Mouse (Mus musculus): ENCODE measurements around the gene Slc22a12. TPM values are rescaled to one million over a fixed set of nuclear protein-coding genes. Genes with fewer than 3 reads are reported as not detected.

Slc22a12 gene
- polyA plus RNA-seq, 1 experiment from 2014 or later: not detected

DNA sequence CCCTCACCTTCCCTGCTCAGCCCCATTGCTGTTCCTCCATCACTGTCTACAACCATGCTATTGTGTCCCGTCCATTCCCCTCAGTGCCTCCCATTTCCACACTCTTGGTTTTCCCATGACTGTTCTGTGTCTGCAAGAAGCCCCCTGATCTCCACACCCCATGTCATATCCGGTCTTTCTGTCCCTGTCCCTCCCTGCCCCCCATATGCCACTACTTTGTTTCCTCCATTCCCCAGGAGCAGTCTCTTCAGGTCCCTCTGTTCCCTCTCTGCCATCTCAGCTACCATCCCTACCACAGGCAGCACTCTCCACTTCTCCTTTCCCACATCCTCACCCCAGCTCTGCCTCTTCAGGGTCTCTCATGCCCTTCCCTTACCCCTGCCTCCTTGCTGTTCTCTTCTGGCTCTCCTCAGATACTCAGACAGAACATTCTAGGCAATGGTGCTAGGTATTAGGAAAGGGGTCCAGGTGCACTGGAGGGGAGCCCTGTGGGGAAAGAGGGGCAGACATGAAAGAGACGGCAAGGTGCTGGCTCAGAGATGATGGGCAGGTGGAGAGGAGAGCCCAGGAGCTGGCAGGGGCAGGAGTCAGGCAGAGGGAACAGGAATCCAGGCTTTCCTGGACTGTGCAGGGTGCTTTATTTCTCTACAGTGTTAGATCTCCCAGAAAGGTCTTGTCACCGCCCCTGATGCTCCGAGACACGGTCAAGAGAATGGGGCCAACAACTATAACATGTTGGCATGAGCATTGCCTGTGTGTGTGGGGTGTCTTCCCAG is 42.8 kb downstream of the Slc22a12 start:
- no peak overlapping the region for H3K4me3 ChIP-seq
- 41% methylated on average over 6 of the region's 6 CpGs for WGBS
- peaks cover 36% of the 10 kb centered on the region for H3K4me1 ChIP-seq (replicated peaks)
- H3K9me3 ChIP-seq (replicated peaks): no peaks in the 10 kb centered on the region
- peaks cover 99% of the 10 kb centered on the region for H3K27me3 ChIP-seq (replicated peaks)
- no peak overlapping the region for H3K4me2 ChIP-seq
- no peak overlapping the region for H3K27ac ChIP-seq (ENCODE audit: poor library complexity, severe bottlenecking)
- ATAC-seq (ENCODE audit: insufficient number of reproducible peaks, low FRiP score): no peak
- H3K36me3 ChIP-seq: no peaks in the 10 kb centered on the region
- H3K9ac ChIP-seq: no peak overlapping the region

DNA sequence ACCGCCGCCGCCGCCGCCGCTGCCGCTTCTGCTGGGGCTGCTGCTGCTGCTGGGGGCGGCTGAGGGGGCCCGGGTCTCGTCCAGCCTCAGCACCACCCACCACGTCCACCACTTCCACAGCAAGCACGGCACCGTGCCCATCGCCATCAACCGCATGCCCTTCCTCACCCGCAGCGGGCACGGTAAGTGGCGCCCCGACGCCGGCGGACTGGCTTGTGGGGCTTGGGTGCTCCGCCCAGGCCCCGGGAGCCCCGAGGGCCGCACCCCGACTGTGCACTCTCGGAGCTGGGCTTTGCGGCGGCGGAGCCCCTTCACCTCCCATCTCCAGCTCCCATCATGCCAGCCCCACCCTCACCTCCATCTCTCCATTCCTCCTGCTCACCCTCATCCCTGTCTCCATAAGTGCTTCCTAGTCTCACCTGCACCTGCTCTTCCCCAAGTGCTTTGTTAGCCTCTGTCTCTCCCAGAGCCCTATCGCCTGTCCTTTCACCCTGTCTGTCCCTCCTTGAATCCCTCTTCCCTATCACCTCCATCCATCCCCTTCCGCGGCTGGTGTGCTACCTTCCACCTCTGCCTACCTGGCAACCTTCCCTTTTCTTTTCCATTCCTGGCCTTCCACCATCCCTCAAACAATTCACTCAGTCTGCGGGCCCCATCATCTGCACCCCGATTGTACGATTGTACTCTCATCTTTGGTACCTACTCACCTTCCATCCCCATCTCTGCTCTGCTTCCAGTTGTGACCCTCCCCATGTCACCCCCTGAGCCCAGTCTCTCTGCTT is 44.3 kb downstream of the Slc22a12 start:
- H3K9me3 ChIP-seq (replicated peaks): no peaks in the 10 kb centered on the region
- peaks cover 99% of the 10 kb centered on the region for H3K27me3 ChIP-seq (replicated peaks)
- peak overlapping the region; percentile 64 for H3K9ac ChIP-seq
- peak overlapping the region; percentile 51 for H3K4me3 ChIP-seq
- H3K4me2 ChIP-seq: peak overlapping the region; percentile 87
- 6% methylated on average over 28 of the region's 38 CpGs for WGBS
- peaks cover 25% of the 10 kb centered on the region for H3K4me1 ChIP-seq (replicated peaks)
- no peak overlapping the region for H3K27ac ChIP-seq (ENCODE audit: poor library complexity, severe bottlenecking)
- no peak for ATAC-seq (ENCODE audit: insufficient number of reproducible peaks, low FRiP score)
- no peaks in the 10 kb centered on the region for H3K36me3 ChIP-seq

DNA sequence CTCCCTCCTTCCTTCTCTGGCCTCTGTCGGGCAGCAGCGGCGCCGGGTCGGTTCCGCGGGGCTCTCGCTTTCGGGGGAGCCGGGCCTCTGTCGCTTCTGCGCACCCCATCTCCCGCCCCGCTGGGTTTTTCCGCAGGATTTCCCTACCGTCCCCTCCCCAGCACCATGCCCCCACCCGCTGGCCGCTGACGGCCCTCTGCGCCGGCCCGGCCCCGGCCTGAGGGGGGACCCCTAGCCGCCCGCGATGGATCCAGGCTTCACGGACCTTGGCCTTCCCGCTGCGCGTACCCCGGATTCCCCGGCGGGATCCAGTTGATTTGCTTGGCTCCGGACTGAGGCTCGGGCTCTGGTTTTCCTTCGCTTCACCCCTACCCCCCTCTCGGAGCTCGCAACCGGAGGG is 45.0 kb downstream of the Slc22a12 start:
- Histone ChIP-seq H3K9ac (peak overlapping the region; percentile 64), H3K36me3 (no peaks in the 10 kb centered on the region), H3K4me1 (replicated peaks) (peaks cover 25% of the 10 kb centered on the region), H3K4me3 (peak overlapping the region; percentile 51), H3K27ac (ENCODE audit: poor library complexity, severe bottlenecking) (no peak overlapping the region), H3K9me3 (replicated peaks) (no peaks in the 10 kb centered on the region), H3K27me3 (replicated peaks) (peaks cover 99% of the 10 kb centered on the region), H3K4me2 (peak overlapping the region; percentile 87)
- WGBS: under 1% methylated on average over 39 of the region's 39 CpGs
- no peak for ATAC-seq (ENCODE audit: insufficient number of reproducible peaks, low FRiP score)

DNA sequence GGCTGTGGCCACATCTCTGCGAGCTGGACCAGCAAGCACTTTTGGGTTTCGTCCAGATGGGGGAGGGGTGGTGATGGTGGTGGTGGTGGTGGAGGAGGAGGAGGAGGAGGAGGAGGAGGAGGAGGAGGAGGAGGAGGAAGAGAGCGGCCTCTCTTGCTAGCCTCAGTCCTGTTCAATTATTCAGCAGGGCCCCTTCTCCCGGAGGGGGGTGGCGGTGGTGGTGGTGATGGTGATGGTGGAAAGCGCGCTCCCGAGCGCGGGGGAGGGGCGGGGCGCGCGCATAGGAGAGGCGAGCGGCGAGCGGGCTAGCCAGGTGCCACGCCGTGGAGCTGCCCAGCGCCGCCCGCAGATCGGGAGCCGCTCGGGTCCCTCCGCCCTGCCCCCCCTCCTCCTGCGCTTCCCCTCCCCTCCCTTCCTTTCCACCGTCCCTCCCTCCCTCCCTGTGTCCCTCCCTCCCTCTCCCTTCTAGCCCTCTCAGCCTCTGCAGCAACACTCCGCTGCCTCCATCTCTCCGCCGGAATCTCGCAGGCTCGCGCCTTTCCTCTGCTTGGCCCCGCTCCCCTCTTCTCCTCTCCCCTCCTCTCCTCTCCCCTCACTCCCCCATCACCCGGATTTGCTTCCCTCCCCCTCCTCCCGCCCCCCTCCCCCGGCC is 45.6 kb downstream of the Slc22a12 start:
- H3K9me3 ChIP-seq (replicated peaks): no peaks in the 10 kb centered on the region
- H3K9ac ChIP-seq: peak overlapping the region; percentile 64
- under 1% methylated on average over 24 of the region's 39 CpGs for WGBS
- H3K4me1 ChIP-seq (replicated peaks): peaks cover 22% of the 10 kb centered on the region
- peaks cover 100% of the 10 kb centered on the region for H3K27me3 ChIP-seq (replicated peaks)
- ATAC-seq (ENCODE audit: insufficient number of reproducible peaks, low FRiP score): peak; percentile 40; the same call in 1 of the 2 replicates
- H3K4me2 ChIP-seq: peak overlapping the region; percentile 87
- H3K4me3 ChIP-seq: peak overlapping the region; percentile 51
- no peak overlapping the region for H3K27ac ChIP-seq (ENCODE audit: poor library complexity, severe bottlenecking)
- no peaks in the 10 kb centered on the region for H3K36me3 ChIP-seq

DNA sequence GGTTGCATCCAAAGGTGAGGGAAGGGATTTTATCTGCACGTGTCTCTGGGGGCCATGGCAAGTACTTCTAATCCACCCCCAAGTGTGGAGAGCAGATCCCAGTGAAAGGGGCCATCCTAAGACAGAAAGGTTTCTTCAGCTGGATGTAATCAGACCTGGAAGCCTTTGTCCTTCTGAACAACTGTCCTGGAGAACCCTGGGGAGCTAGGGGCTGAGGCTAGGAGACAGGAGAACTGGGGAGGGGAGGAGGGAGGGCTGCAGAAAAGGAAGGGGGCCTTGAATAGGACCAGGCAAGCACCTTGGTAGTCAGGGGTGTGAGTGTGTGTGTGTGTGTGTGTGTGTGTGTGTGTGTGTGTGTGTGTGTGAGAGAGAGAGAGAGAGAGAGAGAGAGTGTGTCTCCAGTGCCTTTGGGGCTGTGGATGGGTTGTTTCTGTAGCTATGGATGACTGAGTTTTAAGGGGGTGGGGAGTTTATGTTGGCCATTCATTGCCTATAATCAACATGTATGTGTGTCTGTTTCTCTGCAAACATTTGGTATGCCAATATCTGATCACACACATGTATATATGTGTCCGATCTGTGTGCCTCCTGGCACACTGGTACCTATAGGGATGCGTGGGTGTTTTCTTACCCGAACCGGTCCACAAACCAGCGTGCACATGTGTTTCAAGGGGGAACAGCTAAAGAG is 46.2 kb downstream of the Slc22a12 start:
- Histone ChIP-seq H3K4me3 (peak overlapping the region; percentile 51), H3K9me3 (replicated peaks) (no peaks in the 10 kb centered on the region), H3K9ac (0 out of 2 replicates have a peak overlapping the region, but pooled peaks have one; percentile 8), H3K27ac (ENCODE audit: poor library complexity, severe bottlenecking) (no peak overlapping the region), H3K27me3 (replicated peaks) (peaks cover 100% of the 10 kb centered on the region), H3K4me1 (replicated peaks) (peaks cover 17% of the 10 kb centered on the region), H3K4me2 (peak overlapping the region; percentile 87), H3K36me3 (no peaks in the 10 kb centered on the region)
- ATAC-seq (ENCODE audit: insufficient number of reproducible peaks, low FRiP score): no peak
- 13% methylated on average over 6 of the region's 6 CpGs for WGBS

DNA sequence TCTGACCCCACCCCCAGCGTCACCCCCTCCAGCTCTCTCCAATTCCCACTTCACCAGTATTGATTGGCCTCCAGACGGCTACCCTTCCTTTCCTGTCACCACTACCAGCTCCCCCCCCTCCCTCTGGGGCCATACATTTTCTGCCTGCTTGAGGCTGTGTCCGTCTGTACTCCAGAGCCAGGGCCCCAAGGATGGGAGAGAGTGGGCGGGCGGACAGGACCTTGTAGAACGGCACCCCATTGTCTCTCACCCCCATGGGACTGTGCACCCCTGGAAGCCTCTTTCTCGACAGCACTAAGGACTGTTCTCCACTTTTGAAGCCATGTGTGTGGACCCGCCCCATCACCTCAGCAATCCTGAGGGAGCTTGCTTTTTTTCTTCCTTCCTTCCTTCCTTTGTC is 47.1 kb downstream of the Slc22a12 start:
- H3K4me3 ChIP-seq: no peak overlapping the region
- 20% methylated on average over 8 of the region's 8 CpGs for WGBS
- H3K9ac ChIP-seq: no peak overlapping the region
- no peaks in the 10 kb centered on the region for H3K36me3 ChIP-seq
- H3K27ac ChIP-seq (ENCODE audit: poor library complexity, severe bottlenecking): no peak overlapping the region
- no peaks in the 10 kb centered on the region for H3K9me3 ChIP-seq (replicated peaks)
- H3K4me2 ChIP-seq: no peak overlapping the region
- no peak for ATAC-seq (ENCODE audit: insufficient number of reproducible peaks, low FRiP score)
- peaks cover 100% of the 10 kb centered on the region for H3K27me3 ChIP-seq (replicated peaks)
- H3K4me1 ChIP-seq (replicated peaks): peaks cover 17% of the 10 kb centered on the region

DNA sequence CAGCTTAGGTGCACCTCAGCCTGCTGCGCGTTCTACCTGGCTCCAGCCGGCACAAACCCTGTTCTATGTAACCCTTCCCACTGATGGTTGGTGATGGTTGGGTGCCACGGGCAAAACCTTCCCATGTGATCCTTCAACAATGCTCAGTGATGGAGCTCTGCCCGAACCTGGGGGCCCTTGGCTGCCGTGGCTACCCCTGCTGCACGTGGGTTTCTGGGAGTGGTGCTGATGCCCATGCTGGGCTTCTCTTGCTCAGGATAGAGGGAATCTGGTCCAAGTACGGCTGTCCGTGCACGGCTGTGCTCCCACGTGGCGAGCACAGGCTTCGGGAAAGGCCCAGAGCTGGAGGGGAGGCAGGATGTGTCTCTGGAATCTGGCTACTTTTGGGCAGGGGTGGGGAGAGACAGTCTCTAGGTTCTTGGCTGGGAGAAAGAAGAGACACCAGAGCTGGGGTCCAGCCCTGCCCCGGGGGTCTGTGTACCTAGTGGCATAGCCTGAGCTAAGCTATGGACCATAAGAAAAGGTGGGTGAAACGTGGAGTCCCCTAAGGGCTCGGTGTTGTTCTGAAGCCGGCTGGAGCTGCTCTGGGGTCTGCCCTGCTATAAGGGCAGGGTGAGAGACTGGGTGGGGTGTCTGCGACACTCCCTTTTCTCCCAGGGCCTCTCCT is 48.2 kb downstream of the Slc22a12 start:
- Histone ChIP-seq H3K4me2 (no peak overlapping the region), H3K9ac (no peak overlapping the region), H3K9me3 (replicated peaks) (no peaks in the 10 kb centered on the region), H3K36me3 (no peaks in the 10 kb centered on the region), H3K27ac (ENCODE audit: poor library complexity, severe bottlenecking) (no peak overlapping the region), H3K4me3 (no peak overlapping the region), H3K4me1 (replicated peaks) (peaks cover 17% of the 10 kb centered on the region), H3K27me3 (replicated peaks) (peaks cover 100% of the 10 kb centered on the region)
- 57% methylated on average over 18 of the region's 18 CpGs for WGBS
- ATAC-seq (ENCODE audit: insufficient number of reproducible peaks, low FRiP score): no peak

DNA sequence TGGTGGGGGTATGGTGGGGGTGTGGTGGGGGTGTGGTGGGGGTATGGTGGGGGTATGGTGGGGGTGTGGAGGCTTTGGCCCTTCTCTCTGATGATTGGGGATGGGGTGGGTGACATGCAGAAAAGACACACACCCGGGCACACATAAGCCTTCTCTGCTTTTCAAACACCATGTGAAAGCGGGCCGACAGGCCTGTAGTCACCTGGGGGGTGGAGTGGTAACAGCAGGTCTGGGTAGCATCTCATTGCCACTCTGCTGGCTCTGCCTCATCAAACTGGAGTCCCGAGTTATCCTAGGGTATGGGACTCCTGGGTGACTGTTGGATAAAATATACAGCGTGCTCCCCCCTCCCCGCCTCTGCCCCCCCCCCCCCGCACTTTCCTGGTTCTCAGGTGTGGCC is 48.8 kb downstream of the Slc22a12 start:
- no peak overlapping the region for H3K4me2 ChIP-seq
- H3K4me1 ChIP-seq (replicated peaks): peaks cover 17% of the 10 kb centered on the region
- no peak overlapping the region for H3K4me3 ChIP-seq
- peaks cover 100% of the 10 kb centered on the region for H3K27me3 ChIP-seq (replicated peaks)
- no peaks in the 10 kb centered on the region for H3K9me3 ChIP-seq (replicated peaks)
- H3K36me3 ChIP-seq: no peaks in the 10 kb centered on the region
- 51% methylated on average over 4 of the region's 7 CpGs for WGBS
- H3K9ac ChIP-seq: no peak overlapping the region
- no peak overlapping the region for H3K27ac ChIP-seq (ENCODE audit: poor library complexity, severe bottlenecking)
- ATAC-seq (ENCODE audit: insufficient number of reproducible peaks, low FRiP score): no peak

DNA sequence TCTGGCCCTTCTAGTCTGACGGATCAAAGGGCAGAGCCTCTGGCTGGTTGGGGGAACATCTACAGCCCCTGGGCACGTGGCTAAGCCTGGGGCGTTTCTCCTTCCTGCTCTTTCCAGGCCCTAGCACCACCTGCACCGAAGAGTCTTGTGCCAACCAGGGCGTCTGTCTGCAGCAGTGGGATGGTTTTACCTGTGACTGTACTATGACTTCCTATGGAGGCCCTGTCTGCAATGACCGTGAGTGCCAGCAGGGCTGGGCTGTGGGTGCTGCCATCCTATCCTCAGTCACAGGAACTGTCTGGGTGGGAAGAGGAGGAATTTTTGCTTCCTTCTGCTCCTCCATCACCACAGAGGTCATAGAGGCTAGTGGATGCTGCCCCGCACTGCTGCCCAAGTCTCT is 49.6 kb downstream of the Slc22a12 start:
- ATAC-seq (ENCODE audit: insufficient number of reproducible peaks, low FRiP score): no peak
- H3K36me3 ChIP-seq: no peaks in the 10 kb centered on the region
- no peak overlapping the region for H3K4me2 ChIP-seq
- H3K9ac ChIP-seq: no peak overlapping the region
- H3K9me3 ChIP-seq (replicated peaks): no peaks in the 10 kb centered on the region
- peaks cover 94% of the 10 kb centered on the region for H3K27me3 ChIP-seq (replicated peaks)
- H3K4me1 ChIP-seq (replicated peaks): peaks cover 14% of the 10 kb centered on the region
- no peak overlapping the region for H3K4me3 ChIP-seq
- no peak overlapping the region for H3K27ac ChIP-seq (ENCODE audit: poor library complexity, severe bottlenecking)
- WGBS: 70% methylated on average over 7 of the region's 7 CpGs

DNA sequence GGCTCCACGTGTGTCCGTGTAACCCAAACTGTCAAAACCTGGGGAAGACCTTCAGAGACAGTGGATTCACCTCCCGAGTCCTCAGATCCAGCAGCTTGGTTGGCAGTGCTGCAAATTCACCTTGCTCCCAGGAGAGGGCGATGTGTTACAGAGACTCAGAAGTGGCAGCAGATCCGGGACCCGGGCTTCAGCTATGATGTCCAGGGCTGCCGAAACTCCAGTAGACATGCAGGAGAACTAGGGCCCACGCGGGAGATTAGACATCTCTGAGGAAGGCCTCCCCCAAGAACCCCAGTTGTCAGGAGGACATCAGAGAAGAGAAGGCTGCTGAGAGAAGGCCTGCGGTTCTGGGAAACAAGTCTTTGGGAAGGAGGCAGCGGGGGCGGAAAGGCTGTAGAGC is 50.7 kb downstream of the Slc22a12 start:
- no peak overlapping the region for H3K4me2 ChIP-seq
- no peak overlapping the region for H3K4me3 ChIP-seq
- no peaks in the 10 kb centered on the region for H3K36me3 ChIP-seq
- no peaks in the 10 kb centered on the region for H3K9me3 ChIP-seq (replicated peaks)
- H3K27ac ChIP-seq (ENCODE audit: poor library complexity, severe bottlenecking): no peak overlapping the region
- H3K27me3 ChIP-seq (replicated peaks): peaks cover 94% of the 10 kb centered on the region
- ATAC-seq (ENCODE audit: insufficient number of reproducible peaks, low FRiP score): no peak
- whole genome bisulfite sequencing: 17% methylated on average over 12 of the region's 12 CpGs
- no peak overlapping the region for H3K9ac ChIP-seq
- peaks cover 3% of the 10 kb centered on the region for H3K4me1 ChIP-seq (replicated peaks)
